Mouse (Mus musculus) myocyte (in vitro differentiated cells): Measurements from ENCODE around the gene Tbccd1.

ENCODE experiments used
- CEBPB ChIP-seq: IDR thresholded peaks from 2 replicates; pipeline ENCODE4 v1.6.1; 2011; ENCODE audit warnings: mild to moderate bottlenecking, moderate library complexity; ENCODE audit not compliant: poor library complexity, insufficient read depth, severe bottlenecking
- E2F4 ChIP-seq: IDR thresholded peaks from one replicate; pipeline ENCODE4 v1.6.1; 2011; ENCODE audit warnings: mild to moderate bottlenecking, control low read depth, moderate library complexity; ENCODE audit not compliant: insufficient read depth
- POLR2A ChIP-seq: IDR thresholded peaks from one replicate; pipeline ENCODE4 v1.6.1; 2011; ENCODE audit warnings: low read depth, mild to moderate bottlenecking, control low read depth, moderate library complexity; ENCODE audit not compliant: insufficient read length
- TCF12 ChIP-seq: IDR thresholded peaks from one replicate; pipeline ENCODE4 v1.6.1; 2011; ENCODE audit warnings: mild to moderate bottlenecking, control low read depth; ENCODE audit not compliant: poor library complexity, insufficient read depth, severe bottlenecking

DNA sequence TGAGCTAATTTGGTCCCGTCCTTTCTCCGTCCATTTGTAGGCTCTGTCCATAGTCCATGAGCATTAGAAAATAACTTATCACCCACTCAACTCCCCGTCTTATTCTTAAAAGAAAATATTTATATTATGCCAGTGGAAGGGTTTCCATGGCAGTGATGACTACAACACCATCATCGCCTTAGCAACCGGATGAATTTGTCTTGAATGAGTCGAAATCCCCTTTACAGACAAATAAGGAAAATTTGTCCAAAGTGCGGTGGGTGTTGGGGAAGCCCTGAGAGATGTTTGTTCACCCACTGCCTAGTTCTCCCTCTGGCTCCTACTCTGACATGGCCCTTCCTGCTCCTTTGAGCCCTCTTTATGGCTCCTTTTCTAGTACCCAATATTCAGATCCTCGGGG, 88.8 kb downstream of the Tbccd1 start:
- TF ChIP-seq TCF12 (no peak), POLR2A (no peak), CEBPB (no peak), E2F4 (no peak)
